Mouse (Mus musculus) CH12F3 (cell line): ENCODE measurements around the gene Rere.

ENCODE experiments used
- in situ Hi-C: fragments of 300-500 bp; cut with MboI; formaldehyde crosslinking; loops from 2 replicates; pipeline ENCODE4 v1.14.3; 2020; ENCODE audit warnings: low sequenced_read_pairs

Rere gene

GRCm38 (mm10) chr4:150374651-150375447, 93.4 kb downstream of the Rere start:
- in situ Hi-C loops = no loop called here

GRCm38 (mm10) chr4:150375448-150375935, 94.0 kb downstream of the Rere start:
- in situ Hi-C loops = no loop called here

GRCm38 (mm10) chr4:150379313-150379712, 97.9 kb downstream of the Rere start:
- in situ Hi-C loops = no loop called here

GRCm38 (mm10) chr4:150379772-150380171, 98.3 kb downstream of the Rere start:
- in situ Hi-C loops = no loop called here

- in situ Hi-C loops = no loop called here
Measured at GRCm38 (mm10) chr4:150380273-150380672, 98.8 kb downstream of the Rere start.

- in situ Hi-C loops = no loop called here
Measured at GRCm38 (mm10) chr4:150382504-150382903, 101.1 kb downstream of the Rere start.

- in situ Hi-C loops = no loop called here
Measured at GRCm38 (mm10) chr4:150384405-150384804, 103.0 kb downstream of the Rere start.

GRCm38 (mm10) chr4:150384899-150385298, 103.5 kb downstream of the Rere start:
- in situ Hi-C loops = no loop called here

- in situ Hi-C loops = no loop called here
Measured at GRCm38 (mm10) chr4:150388518-150388917, 107.1 kb downstream of the Rere start.

GRCm38 (mm10) chr4:150393607-150394006, 112.2 kb downstream of the Rere start:
- in situ Hi-C loops = no loop called here

GRCm38 (mm10) chr4:150394091-150394490, 112.6 kb downstream of the Rere start:
- in situ Hi-C loops = no loop called here

GRCm38 (mm10) chr4:150396339-150396738, 114.9 kb downstream of the Rere start:
- in situ Hi-C loops = no loop called here

- in situ Hi-C loops = no loop called here
Measured at GRCm38 (mm10) chr4:150396826-150397620, 115.6 kb downstream of the Rere start.

- in situ Hi-C loops = no loop called here
Measured at GRCm38 (mm10) chr4:150399032-150399431, 117.6 kb downstream of the Rere start.

- in situ Hi-C loops = no loop called here
Measured at GRCm38 (mm10) chr4:150401830-150402607, 120.6 kb downstream of the Rere start.

GRCm38 (mm10) chr4:150402608-150402985, 121.2 kb downstream of the Rere start:
- in situ Hi-C loops = no loop called here

GRCm38 (mm10) chr4:150403941-150404340, 122.5 kb downstream of the Rere start:
- in situ Hi-C loops = no loop called here

- in situ Hi-C loops = no loop called here
Measured at GRCm38 (mm10) chr4:150404583-150404982, 123.1 kb downstream of the Rere start.

- in situ Hi-C loops = no loop called here
Measured at GRCm38 (mm10) chr4:150405786-150406185, 124.3 kb downstream of the Rere start.

GRCm38 (mm10) chr4:150406320-150406719, 124.9 kb downstream of the Rere start:
- in situ Hi-C loops = no loop called here

- in situ Hi-C loops = no loop called here
Measured at GRCm38 (mm10) chr4:150406821-150407220, 125.4 kb downstream of the Rere start.
